Mouse (Mus musculus) v-Abl transformed pro-B cells (cell line): ENCODE results near the gene Pacsin3.

Experiments used
- in situ Hi-C, 2 experiments: fragments of 400-800 bp; cut with MboI; formaldehyde crosslinking; loops; one replicate each; pipeline ENCODE4 v1.15.1; 2025; ENCODE audit not compliant: unreplicated experiment in 2 of 2

The Pacsin3 gene

DNA sequence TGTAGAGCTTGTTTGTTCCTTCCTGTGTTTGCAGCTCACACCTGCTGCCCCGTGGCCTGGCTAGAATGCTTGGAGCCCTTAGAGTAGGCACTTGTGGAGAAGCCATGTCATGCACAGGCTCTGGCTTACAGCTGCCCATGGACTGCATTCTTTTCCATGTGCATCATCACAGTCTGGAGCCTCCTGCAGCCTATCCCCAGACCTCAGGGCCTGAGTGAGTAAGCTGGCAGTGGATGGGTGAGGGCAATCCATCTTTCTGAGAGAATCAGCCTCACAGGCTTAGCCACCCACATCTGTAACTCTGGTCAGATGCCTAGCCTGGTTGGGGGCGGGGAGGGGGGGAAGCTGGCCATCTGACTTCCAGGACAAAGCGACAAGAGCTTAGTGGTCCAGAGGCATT, 43.4 kb downstream of the Pacsin3 start:
- in situ Hi-C loops, result loop anchor here in 1 of 2 experiments (25.0 kb wide), 1 partner anchor 613 kb away; no protein-coding TSS in a partner anchor

- in situ Hi-C loops, result no loop called here
Observed at GRCm38 (mm10) chr2:91300784-91301183, 45.0 kb downstream of the Pacsin3 start.

DNA sequence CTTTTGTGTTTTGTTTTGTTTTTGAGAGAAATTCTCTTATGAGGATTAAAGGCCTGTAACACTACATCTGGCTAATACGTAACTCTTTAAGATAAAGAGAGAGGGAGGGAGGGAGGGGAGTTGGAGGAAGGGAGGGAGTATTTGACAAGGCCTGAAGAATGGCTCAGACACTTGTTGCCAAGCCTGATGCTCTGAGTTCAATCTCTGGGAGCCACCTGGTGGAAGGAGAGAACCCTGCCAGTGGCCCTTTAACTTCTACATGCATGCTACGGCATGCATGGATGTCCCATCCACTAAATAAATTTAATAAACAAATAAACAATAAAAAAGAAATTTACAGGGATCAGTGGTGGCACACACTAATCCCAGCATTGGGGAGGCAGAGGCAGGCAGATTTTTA, 46.1 kb downstream of the Pacsin3 start:
- in situ Hi-C loops, result no loop called here

DNA sequence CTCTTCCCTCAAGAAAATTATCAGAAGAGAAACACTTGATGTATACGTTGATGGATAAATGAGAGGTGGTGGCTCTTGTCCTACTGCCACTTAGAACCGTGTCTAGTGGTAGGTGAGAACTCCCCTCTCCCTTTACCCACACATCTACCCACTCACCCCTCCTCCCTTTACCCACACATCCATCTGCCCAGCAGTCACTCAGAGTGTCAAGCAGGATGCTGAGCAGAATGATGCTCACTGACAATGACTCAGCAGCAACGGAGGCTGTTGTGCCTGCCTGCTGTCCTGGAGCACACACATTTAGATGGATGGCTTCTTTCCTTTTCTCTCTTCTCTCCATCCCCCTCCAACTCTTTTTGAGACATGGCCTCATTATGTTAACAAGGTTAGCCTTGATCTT, 47.1 kb downstream of the Pacsin3 start:
- in situ Hi-C loops, result no loop called here

GRCm38 (mm10) chr2:91305926-91306325, 50.2 kb downstream of the Pacsin3 start:
- in situ Hi-C loops, result no loop called here

- in situ Hi-C loops, result no loop called here
Observed at GRCm38 (mm10) chr2:91306589-91306988, 50.8 kb downstream of the Pacsin3 start.

GRCm38 (mm10) chr2:91308680-91309079, 52.9 kb downstream of the Pacsin3 start:
- in situ Hi-C loops, result no loop called here

DNA sequence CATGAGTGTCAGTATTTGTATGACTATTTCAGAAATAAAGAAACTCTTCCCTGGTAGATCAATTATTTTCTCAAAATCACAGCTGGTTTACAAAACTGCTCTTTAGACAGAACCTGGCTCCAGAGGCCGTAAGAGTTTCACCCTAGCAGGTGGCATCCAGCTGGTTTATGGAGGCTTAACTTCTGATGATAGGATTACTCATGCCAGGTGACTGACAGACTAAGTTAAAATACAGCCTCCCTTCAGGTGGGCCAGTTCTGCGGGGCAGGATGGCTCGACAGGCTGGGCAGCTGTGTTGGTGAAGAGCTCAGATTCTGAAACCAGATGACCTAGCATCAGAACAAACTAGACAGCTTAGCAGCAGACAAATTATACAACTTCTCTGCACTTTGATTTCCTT, 53.8 kb downstream of the Pacsin3 start:
- in situ Hi-C loops, result no loop called here

- in situ Hi-C loops, result no loop called here
Observed at GRCm38 (mm10) chr2:91312578-91313311, 57.0 kb downstream of the Pacsin3 start.

GRCm38 (mm10) chr2:91314184-91314583, 58.4 kb downstream of the Pacsin3 start:
- in situ Hi-C loops, result no loop called here
